Mouse (Mus musculus): ENCODE results near the gene Lgals4. TPM values are rescaled to one million over a fixed set of nuclear protein-coding genes. Genes with fewer than 3 reads are reported as not detected.
"Not testable (repeated sequence)": the region's sequence is repeated elsewhere in the genome, so short reads cannot be mapped to it uniquely, and the experiment has no call there.

Gene Lgals4
- polyA plus RNA-seq, 1 experiment from 2014 or later = 3.4 TPM

- DNase-seq (ENCODE audit: low spot score) (no peak), ATAC-seq (ENCODE audit: low read depth) (no peak)
- Histone ChIP-seq H3K36me3 (ENCODE audit: control insufficient read depth, insufficient read depth, low read length) (no peaks in the 10 kb centered on the region), H3K27me3 (replicated peaks; ENCODE audit: control insufficient read depth, insufficient read depth, low read length) (no peaks in the 10 kb centered on the region), H3K9ac (ENCODE audit: low read depth, low read length) (no peak overlapping the region), H3K27ac (replicated peaks; ENCODE audit: low read depth, low read length) (no peak overlapping the region), H3K4me2 (ENCODE audit: low read depth, low read length) (no peak overlapping the region), H3K4me1 (ENCODE audit: control insufficient read depth, insufficient read depth, low read length) (peaks cover 15% of the 10 kb centered on the region; the same call in 1 of the 2 replicates), H3K9me3 (ENCODE audit: control insufficient read depth, low read length) (no peaks in the 10 kb centered on the region), H3K4me3 (ENCODE audit: low read depth, low read length) (no peak overlapping the region)
- WGBS = 84% methylated on average over 6 of the region's 6 CpGs
These were observed 27.2 kb downstream of the Lgals4 start for GRCm38 (mm10) chr7:28860898-28861297.

- no peaks in the 10 kb centered on the region for H3K36me3 ChIP-seq (ENCODE audit: control insufficient read depth, insufficient read depth, low read length)
- H3K27ac ChIP-seq (replicated peaks; ENCODE audit: low read depth, low read length) = no peak overlapping the region
- ATAC-seq (ENCODE audit: low read depth) = no peak
- no peak overlapping the region for H3K4me3 ChIP-seq (ENCODE audit: low read depth, low read length)
- DNase-seq (ENCODE audit: low spot score) = no peak
- H3K9ac ChIP-seq (ENCODE audit: low read depth, low read length) = no peak overlapping the region
- WGBS = 77% methylated on average over 15 of the region's 15 CpGs
- no peaks in the 10 kb centered on the region for H3K9me3 ChIP-seq (ENCODE audit: control insufficient read depth, low read length)
- H3K4me2 ChIP-seq (ENCODE audit: low read depth, low read length) = no peak overlapping the region
- no peaks in the 10 kb centered on the region for H3K27me3 ChIP-seq (replicated peaks; ENCODE audit: control insufficient read depth, insufficient read depth, low read length)
- peaks cover 15% of the 10 kb centered on the region; the same call in 1 of the 2 replicates for H3K4me1 ChIP-seq (ENCODE audit: control insufficient read depth, insufficient read depth, low read length)
These were observed 29.3 kb downstream of the Lgals4 start for GRCm38 (mm10) chr7:28862817-28863499.

- Histone ChIP-seq H3K4me2 (ENCODE audit: low read depth, low read length) (peak within 1 kb of the TSS; percentile 33), H3K27ac (replicated peaks; ENCODE audit: low read depth, low read length) (peak within 1 kb of the TSS; percentile 65), H3K36me3 (ENCODE audit: control insufficient read depth, insufficient read depth, low read length) (no peaks in the 10 kb centered on the region), H3K4me3 (ENCODE audit: low read depth, low read length) (peak within 1 kb of the TSS; percentile 5; the same call in 1 of the 2 replicates), H3K9ac (ENCODE audit: low read depth, low read length) (peak within 1 kb of the TSS; percentile 4; the same call in 1 of the 2 replicates), H3K4me1 (ENCODE audit: control insufficient read depth, insufficient read depth, low read length) (peaks cover 15% of the 10 kb centered on the region; the same call in 1 of the 2 replicates), H3K9me3 (ENCODE audit: control insufficient read depth, low read length) (no peaks in the 10 kb centered on the region), H3K27me3 (replicated peaks; ENCODE audit: control insufficient read depth, insufficient read depth, low read length) (no peaks in the 10 kb centered on the region)
- WGBS = 68% methylated on average over 6 of the region's 6 CpGs
- ATAC-seq (ENCODE audit: low read depth) (no peak), DNase-seq (ENCODE audit: low spot score) (no peak)
These were observed 29.9 kb downstream of the Lgals4 start, which contains the start of gene Lgals7 for GRCm38 (mm10) chr7:28863540-28863939. TSS of gene Lgals7 (plus strand) at chr7:28863853.

GRCm38 (mm10) chr7:28864288-28864750 lies 30.7 kb downstream of the Lgals4 start:
- H3K9ac ChIP-seq (ENCODE audit: low read depth, low read length) = peak overlapping the region; percentile 4; the same call in 1 of the 2 replicates
- no peaks in the 10 kb centered on the region for H3K36me3 ChIP-seq (ENCODE audit: control insufficient read depth, insufficient read depth, low read length)
- no peaks in the 10 kb centered on the region for H3K9me3 ChIP-seq (ENCODE audit: control insufficient read depth, low read length)
- H3K4me1 ChIP-seq (ENCODE audit: control insufficient read depth, insufficient read depth, low read length) = peaks cover 15% of the 10 kb centered on the region; the same call in 1 of the 2 replicates
- DNase-seq (ENCODE audit: low spot score) (peak; percentile 61), ATAC-seq (ENCODE audit: low read depth) (peak; percentile 41)
- peak overlapping the region; percentile 33 for H3K4me2 ChIP-seq (ENCODE audit: low read depth, low read length)
- peak overlapping the region; percentile 5; the same call in 1 of the 2 replicates for H3K4me3 ChIP-seq (ENCODE audit: low read depth, low read length)
- H3K27ac ChIP-seq (replicated peaks; ENCODE audit: low read depth, low read length) = peak overlapping the region; percentile 65
- WGBS = 31% methylated on average over 9 of the region's 9 CpGs
- H3K27me3 ChIP-seq (replicated peaks; ENCODE audit: control insufficient read depth, insufficient read depth, low read length) = no peaks in the 10 kb centered on the region

- Histone ChIP-seq H3K4me2 (ENCODE audit: low read depth, low read length) (peak overlapping the region; percentile 52), H3K27me3 (replicated peaks; ENCODE audit: control insufficient read depth, insufficient read depth, low read length) (no peaks in the 10 kb centered on the region), H3K9me3 (ENCODE audit: control insufficient read depth, low read length) (no peaks in the 10 kb centered on the region), H3K9ac (ENCODE audit: low read depth, low read length) (peak overlapping the region; percentile 40; the same call in 1 of the 2 replicates), H3K27ac (replicated peaks; ENCODE audit: low read depth, low read length) (peak overlapping the region; percentile 36), H3K4me3 (ENCODE audit: low read depth, low read length) (peak overlapping the region; percentile 26), H3K36me3 (ENCODE audit: control insufficient read depth, insufficient read depth, low read length) (no peaks in the 10 kb centered on the region), H3K4me1 (ENCODE audit: control insufficient read depth, insufficient read depth, low read length) (peaks cover 15% of the 10 kb centered on the region; the same call in 1 of the 2 replicates)
- peak; percentile 80 for ATAC-seq (ENCODE audit: low read depth)
- 39% methylated on average over 33 of the region's 33 CpGs for WGBS
- DNase-seq (ENCODE audit: low spot score) = peak; percentile 88
These were observed 32.0 kb downstream of the Lgals4 start for GRCm38 (mm10) chr7:28865481-28866300.

- Histone ChIP-seq H3K9ac (ENCODE audit: low read depth, low read length) (no peak overlapping the region), H3K27ac (replicated peaks; ENCODE audit: low read depth, low read length) (0 out of 2 replicates have a peak overlapping the region, but pooled peaks have one; percentile 21), H3K36me3 (ENCODE audit: control insufficient read depth, insufficient read depth, low read length) (no peaks in the 10 kb centered on the region), H3K4me2 (ENCODE audit: low read depth, low read length) (no peak overlapping the region), H3K9me3 (ENCODE audit: control insufficient read depth, low read length) (no peaks in the 10 kb centered on the region), H3K4me3 (ENCODE audit: low read depth, low read length) (no peak overlapping the region), H3K4me1 (ENCODE audit: control insufficient read depth, insufficient read depth, low read length) (peaks cover 15% of the 10 kb centered on the region; the same call in 1 of the 2 replicates), H3K27me3 (replicated peaks; ENCODE audit: control insufficient read depth, insufficient read depth, low read length) (no peaks in the 10 kb centered on the region)
- 89% methylated on average over 28 of the region's 28 CpGs for WGBS
- DNase-seq (ENCODE audit: low spot score) = no peak
- no peak for ATAC-seq (ENCODE audit: low read depth)
These were observed 33.3 kb downstream of the Lgals4 start for GRCm38 (mm10) chr7:28866769-28867507.

- H3K4me3 ChIP-seq (ENCODE audit: low read depth, low read length); ATAC-seq (ENCODE audit: low read depth): not testable (repeated sequence)
- peak overlapping the region; percentile 29; the same call in 1 of the 2 replicates for H3K4me2 ChIP-seq (ENCODE audit: low read depth, low read length)
These were observed 34.1 kb downstream of the Lgals4 start for GRCm38 (mm10) chr7:28867508-28868340.

More at GRCm38 (mm10) chr7:28867508-28868340, 34.1 kb downstream of the Lgals4 start:
- WGBS = 30% methylated on average over 23 of the region's 23 CpGs
- not testable (repeated sequence) for H3K36me3 ChIP-seq (ENCODE audit: control insufficient read depth, insufficient read depth, low read length); H3K9ac ChIP-seq (ENCODE audit: low read depth, low read length); H3K27me3 ChIP-seq (replicated peaks; ENCODE audit: control insufficient read depth, insufficient read depth, low read length); H3K9me3 ChIP-seq (ENCODE audit: control insufficient read depth, low read length)
- H3K27ac ChIP-seq (replicated peaks; ENCODE audit: low read depth, low read length) = 0 out of 2 replicates have a peak overlapping the region, but pooled peaks have one; percentile 21
- peak; percentile 69 for DNase-seq (ENCODE audit: low spot score)
- peaks cover 15% of the 10 kb centered on the region; the same call in 1 of the 2 replicates for H3K4me1 ChIP-seq (ENCODE audit: control insufficient read depth, insufficient read depth, low read length)

All from embryonic facial prominence, embryonic 14.5 days (tissue).